Mouse (Mus musculus): ENCODE measurements around the gene Mrps18b. TPM values are rescaled to one million over a fixed set of nuclear protein-coding genes. Genes with fewer than 3 reads are reported as not detected.
"Not testable (repeated sequence)": the region's sequence is repeated elsewhere in the genome, so short reads cannot be mapped to it uniquely, and the experiment has no call there.

Gene Mrps18b
- polyA plus RNA-seq, 1 experiment from 2014 or later, result 65.3 TPM

- not testable (repeated sequence) for ATAC-seq (ENCODE audit: low read depth); H3K36me3 ChIP-seq (ENCODE audit: control insufficient read depth, insufficient read depth, low read length); H3K9ac ChIP-seq (replicated peaks; ENCODE audit: low read depth, low read length); H3K4me1 ChIP-seq (ENCODE audit: control insufficient read depth, insufficient read depth, low read length); H3K27ac ChIP-seq (ENCODE audit: low read depth, low read length); H3K9me3 ChIP-seq (ENCODE audit: control insufficient read depth, low read length); H3K4me2 ChIP-seq (ENCODE audit: low read depth, low read length); H3K27me3 ChIP-seq (ENCODE audit: control insufficient read depth, insufficient read depth, low read length); H3K4me3 ChIP-seq (ENCODE audit: low read depth, low read length)
- 88% methylated on average over 14 of the region's 14 CpGs for WGBS
These were observed 19.6 kb upstream of the Mrps18b start for GRCm38 (mm10) chr17:35935763-35936162.

- 91% methylated on average over 4 of the region's 4 CpGs for WGBS
- no peak overlapping the region for H3K27ac ChIP-seq (ENCODE audit: low read depth, low read length)
- H3K9ac ChIP-seq (replicated peaks; ENCODE audit: low read depth, low read length), result no peak overlapping the region
- ATAC-seq (ENCODE audit: low read depth), result no peak
- H3K27me3 ChIP-seq (ENCODE audit: control insufficient read depth, insufficient read depth, low read length), result no peaks in the 10 kb centered on the region
- no peaks in the 10 kb centered on the region for H3K4me1 ChIP-seq (ENCODE audit: control insufficient read depth, insufficient read depth, low read length)
- H3K9me3 ChIP-seq (ENCODE audit: control insufficient read depth, low read length), result no peaks in the 10 kb centered on the region
- H3K36me3 ChIP-seq (ENCODE audit: control insufficient read depth, insufficient read depth, low read length), result peaks cover 30% of the 10 kb centered on the region
- H3K4me3 ChIP-seq (ENCODE audit: low read depth, low read length), result no peak overlapping the region
- no peak overlapping the region for H3K4me2 ChIP-seq (ENCODE audit: low read depth, low read length)
These were observed 16.4 kb upstream of the Mrps18b start for GRCm38 (mm10) chr17:35932608-35933007.

GRCm38 (mm10) chr17:35930627-35931026 is 14.4 kb upstream of the Mrps18b start:
- no peak for ATAC-seq (ENCODE audit: low read depth)
- Histone ChIP-seq H3K9me3 (ENCODE audit: control insufficient read depth, low read length) (no peaks in the 10 kb centered on the region), H3K27me3 (ENCODE audit: control insufficient read depth, insufficient read depth, low read length) (no peaks in the 10 kb centered on the region), H3K36me3 (ENCODE audit: control insufficient read depth, insufficient read depth, low read length) (peaks cover 45% of the 10 kb centered on the region), H3K4me2 (ENCODE audit: low read depth, low read length) (no peak overlapping the region), H3K4me3 (ENCODE audit: low read depth, low read length) (no peak overlapping the region), H3K9ac (replicated peaks; ENCODE audit: low read depth, low read length) (no peak overlapping the region), H3K4me1 (ENCODE audit: control insufficient read depth, insufficient read depth, low read length) (no peaks in the 10 kb centered on the region), H3K27ac (ENCODE audit: low read depth, low read length) (no peak overlapping the region)
- 97% methylated on average over 12 of the region's 12 CpGs for WGBS

DNA sequence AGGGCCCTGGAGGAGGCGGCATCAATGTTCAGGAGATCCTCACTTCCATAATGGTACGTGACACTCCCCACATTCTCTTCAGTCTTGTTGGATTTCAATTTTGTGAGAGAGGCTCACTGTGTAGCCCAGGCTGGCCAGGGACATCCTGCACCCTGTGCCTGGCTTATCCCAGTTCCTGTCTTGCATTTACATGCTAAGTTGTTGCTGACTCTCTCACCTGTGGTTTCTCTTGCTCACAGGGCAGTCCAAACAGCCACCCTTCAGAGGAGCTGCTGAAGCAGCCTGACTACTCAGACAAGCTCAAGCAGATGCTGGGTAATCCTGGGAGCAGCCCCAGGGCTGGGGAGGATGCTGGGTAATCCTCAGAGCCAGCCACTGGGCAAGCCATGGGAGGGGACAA is 13.3 kb upstream of the Mrps18b start:
- no peak overlapping the region for H3K4me2 ChIP-seq (ENCODE audit: low read depth, low read length)
- H3K27ac ChIP-seq (ENCODE audit: low read depth, low read length), result no peak overlapping the region
- H3K9ac ChIP-seq (replicated peaks; ENCODE audit: low read depth, low read length), result no peak overlapping the region
- ATAC-seq (ENCODE audit: low read depth), result no peak
- no peak overlapping the region for H3K4me3 ChIP-seq (ENCODE audit: low read depth, low read length)
- H3K36me3 ChIP-seq (ENCODE audit: control insufficient read depth, insufficient read depth, low read length), result peaks cover 52% of the 10 kb centered on the region
- no peaks in the 10 kb centered on the region for H3K4me1 ChIP-seq (ENCODE audit: control insufficient read depth, insufficient read depth, low read length)
- 98% methylated on average over 2 of the region's 2 CpGs for WGBS
- no peaks in the 10 kb centered on the region for H3K27me3 ChIP-seq (ENCODE audit: control insufficient read depth, insufficient read depth, low read length)
- no peaks in the 10 kb centered on the region for H3K9me3 ChIP-seq (ENCODE audit: control insufficient read depth, low read length)

DNA sequence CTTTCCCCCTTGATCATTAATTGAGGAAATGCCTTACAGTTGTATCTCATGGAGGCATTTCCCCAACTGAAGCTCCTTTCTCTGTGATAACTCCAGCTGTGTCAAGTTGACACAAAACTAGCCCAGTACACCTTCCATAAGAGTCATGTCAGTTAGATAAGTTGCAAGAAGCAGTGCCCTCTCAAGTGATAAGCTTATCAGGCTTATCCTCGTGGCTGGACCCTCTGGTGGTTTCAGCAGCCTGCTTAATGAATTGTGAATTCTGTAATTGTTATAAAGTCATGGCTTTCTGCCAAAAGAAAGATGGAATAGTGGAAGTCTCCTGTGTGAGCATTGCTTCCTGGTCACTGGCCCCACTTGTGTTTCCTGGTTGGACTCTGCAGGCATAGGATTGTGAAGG is 11.3 kb upstream of the Mrps18b start:
- Histone ChIP-seq H3K9me3 (ENCODE audit: control insufficient read depth, low read length) (no peaks in the 10 kb centered on the region), H3K9ac (replicated peaks; ENCODE audit: low read depth, low read length) (no peak overlapping the region), H3K27ac (ENCODE audit: low read depth, low read length) (no peak overlapping the region), H3K36me3 (ENCODE audit: control insufficient read depth, insufficient read depth, low read length) (peaks cover 62% of the 10 kb centered on the region), H3K4me3 (ENCODE audit: low read depth, low read length) (no peak overlapping the region), H3K4me1 (ENCODE audit: control insufficient read depth, insufficient read depth, low read length) (no peaks in the 10 kb centered on the region), H3K4me2 (ENCODE audit: low read depth, low read length) (no peak overlapping the region), H3K27me3 (ENCODE audit: control insufficient read depth, insufficient read depth, low read length) (no peaks in the 10 kb centered on the region)
- WGBS, result 78% methylated on average over 1 of the region's 1 CpGs
- no peak for ATAC-seq (ENCODE audit: low read depth)

DNA sequence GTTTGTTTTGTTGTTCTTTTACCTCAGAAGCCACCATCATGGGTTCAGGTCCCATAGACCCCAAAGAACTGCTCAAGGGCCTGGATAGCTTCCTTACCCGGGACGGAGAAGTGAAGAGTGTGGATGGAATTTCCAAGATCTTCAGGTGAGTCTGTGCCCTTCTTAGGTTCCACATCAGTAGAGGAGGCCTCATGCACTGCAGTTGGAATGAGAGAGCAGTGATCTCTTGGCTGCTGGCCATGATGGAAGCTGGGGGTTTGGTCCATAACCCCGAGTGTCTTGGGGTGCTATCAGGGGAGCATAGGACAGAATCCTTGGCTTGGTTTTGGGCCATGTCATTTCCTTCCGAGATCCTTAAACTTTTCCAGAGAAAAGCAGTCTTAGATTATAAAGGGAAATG is 7.1 kb upstream of the Mrps18b start:
- Histone ChIP-seq H3K27ac (ENCODE audit: low read depth, low read length) (no peak overlapping the region), H3K9ac (replicated peaks; ENCODE audit: low read depth, low read length) (no peak overlapping the region), H3K36me3 (ENCODE audit: control insufficient read depth, insufficient read depth, low read length) (peaks cover 39% of the 10 kb centered on the region), H3K9me3 (ENCODE audit: control insufficient read depth, low read length) (no peaks in the 10 kb centered on the region), H3K4me3 (ENCODE audit: low read depth, low read length) (no peak overlapping the region), H3K27me3 (ENCODE audit: control insufficient read depth, insufficient read depth, low read length) (no peaks in the 10 kb centered on the region), H3K4me1 (ENCODE audit: control insufficient read depth, insufficient read depth, low read length) (peaks cover 18% of the 10 kb centered on the region), H3K4me2 (ENCODE audit: low read depth, low read length) (no peak overlapping the region)
- no peak for ATAC-seq (ENCODE audit: low read depth)
- 97% methylated on average over 4 of the region's 4 CpGs for WGBS

GRCm38 (mm10) chr17:35922566-35922965 is 6.4 kb upstream of the Mrps18b start:
- Histone ChIP-seq H3K9me3 (ENCODE audit: control insufficient read depth, low read length) (no peaks in the 10 kb centered on the region), H3K27me3 (ENCODE audit: control insufficient read depth, insufficient read depth, low read length) (no peaks in the 10 kb centered on the region), H3K36me3 (ENCODE audit: control insufficient read depth, insufficient read depth, low read length) (peaks cover 32% of the 10 kb centered on the region), H3K4me2 (ENCODE audit: low read depth, low read length) (no peak overlapping the region), H3K27ac (ENCODE audit: low read depth, low read length) (no peak overlapping the region), H3K4me3 (ENCODE audit: low read depth, low read length) (no peak overlapping the region), H3K4me1 (ENCODE audit: control insufficient read depth, insufficient read depth, low read length) (peaks cover 18% of the 10 kb centered on the region), H3K9ac (replicated peaks; ENCODE audit: low read depth, low read length) (no peak overlapping the region)
- 85% methylated on average over 3 of the region's 3 CpGs for WGBS
- ATAC-seq (ENCODE audit: low read depth), result no peak

DNA sequence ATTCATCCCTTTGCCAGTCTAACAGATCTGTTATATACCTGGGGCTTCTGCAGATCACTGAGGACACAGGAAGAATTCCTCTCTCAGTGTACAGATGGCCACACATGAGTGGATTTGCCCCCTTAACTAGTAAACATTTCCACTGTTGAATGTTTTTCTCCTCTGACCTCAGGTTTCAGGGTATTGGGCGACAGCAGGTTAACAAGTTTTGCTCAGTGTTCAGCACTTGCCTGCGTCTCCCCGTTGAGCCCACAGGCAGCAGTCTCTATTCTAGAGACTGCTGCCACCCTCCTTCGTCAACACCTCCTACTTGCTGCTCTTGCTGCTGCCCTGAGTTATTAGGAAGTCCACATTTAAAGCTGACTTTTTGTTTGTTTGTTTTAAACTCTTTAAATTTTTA is 5.5 kb upstream of the Mrps18b start:
- Histone ChIP-seq H3K27ac (ENCODE audit: low read depth, low read length) (no peak overlapping the region), H3K4me3 (ENCODE audit: low read depth, low read length) (no peak overlapping the region), H3K36me3 (ENCODE audit: control insufficient read depth, insufficient read depth, low read length) (peaks cover 26% of the 10 kb centered on the region), H3K27me3 (ENCODE audit: control insufficient read depth, insufficient read depth, low read length) (no peaks in the 10 kb centered on the region), H3K9ac (replicated peaks; ENCODE audit: low read depth, low read length) (0 out of 2 replicates have a peak overlapping the region, but pooled peaks have one; percentile 26), H3K9me3 (ENCODE audit: control insufficient read depth, low read length) (no peaks in the 10 kb centered on the region), H3K4me2 (ENCODE audit: low read depth, low read length) (no peak overlapping the region), H3K4me1 (ENCODE audit: control insufficient read depth, insufficient read depth, low read length) (peaks cover 18% of the 10 kb centered on the region)
- ATAC-seq (ENCODE audit: low read depth), result no peak
- 88% methylated on average over 4 of the region's 4 CpGs for WGBS

GRCm38 (mm10) chr17:35920862-35921562 is 4.8 kb upstream of the Mrps18b start:
- Histone ChIP-seq H3K36me3 (ENCODE audit: control insufficient read depth, insufficient read depth, low read length) (peaks cover 19% of the 10 kb centered on the region), H3K9me3 (ENCODE audit: control insufficient read depth, low read length) (no peaks in the 10 kb centered on the region), H3K27ac (ENCODE audit: low read depth, low read length) (peak overlapping the region; percentile 97), H3K4me3 (ENCODE audit: low read depth, low read length) (no peak overlapping the region), H3K27me3 (ENCODE audit: control insufficient read depth, insufficient read depth, low read length) (no peaks in the 10 kb centered on the region), H3K9ac (replicated peaks; ENCODE audit: low read depth, low read length) (no peak overlapping the region; the same call in 1 of the 2 replicates), H3K4me2 (ENCODE audit: low read depth, low read length) (peak overlapping the region; percentile 69), H3K4me1 (ENCODE audit: control insufficient read depth, insufficient read depth, low read length) (peaks cover 18% of the 10 kb centered on the region)
- 68% methylated on average over 5 of the region's 5 CpGs for WGBS
- ATAC-seq (ENCODE audit: low read depth), result no peak
